Mouse (Mus musculus) liver, embryonic 16.5 days (tissue): ENCODE measurements at regions not wholly inside any gene's neighbourhood (a gene's known extent, or its start where the extent isn't known, plus 50 kb on each side); places are given as distances from the start of the nearest gene placed in this dataset.

ENCODE experiments used
- ATAC-seq: fragments of 200-750 bp; cut with Nextera tagmentation; 2 replicates; pipeline ENCODE4 v1.8.0; 2017; ENCODE audit warnings: low read depth, mild to moderate bottlenecking, moderate number of reproducible peaks, moderate library complexity
- H3K27ac ChIP-seq: fragments of 300-500 bp; sonication (generic); 2 replicates; pipeline ENCODE4 v1.5.1; 2014; ENCODE audit warnings: mild to moderate bottlenecking, low read length
- H3K27me3 ChIP-seq: fragments of 300-500 bp; sonication (generic); 2 replicates; pipeline ENCODE4 v1.6.1; 2014; ENCODE audit warnings: low read depth, low read length, mixed read lengths; ENCODE audit not compliant: control insufficient read depth, insufficient read depth
- H3K36me3 ChIP-seq: fragments of 300-500 bp; sonication (generic); 2 replicates; pipeline ENCODE4 v1.6.1; 2014; ENCODE audit warnings: mild to moderate bottlenecking; ENCODE audit not compliant: control insufficient read depth, insufficient read depth
- H3K4me1 ChIP-seq: fragments of 300-500 bp; sonication (generic); 2 replicates; pipeline ENCODE4 v1.6.1; 2014; ENCODE audit warnings: low read depth, low read length, mixed read lengths; ENCODE audit not compliant: control insufficient read depth
- H3K4me2 ChIP-seq: fragments of 300-500 bp; sonication (generic); 2 replicates; pipeline ENCODE4 v1.6.1; 2014; ENCODE audit warnings: low read depth, low read length, mixed read lengths
- H3K4me3 ChIP-seq: fragments of 300-500 bp; sonication (generic); 2 replicates; pipeline ENCODE4 v1.5.1; 2014; ENCODE audit warnings: low read depth, mild to moderate bottlenecking, low read length
- H3K9ac ChIP-seq: fragments of 300-500 bp; sonication (generic); 2 replicates; pipeline ENCODE4 v1.6.1; 2014; ENCODE audit warnings: low read depth, low read length
- H3K9me3 ChIP-seq: fragments of 300-500 bp; sonication (generic); replicated peaks from 2 replicates; pipeline ENCODE4 v1.6.1; 2016; ENCODE audit warnings: low read length; ENCODE audit not compliant: control insufficient read depth
- WGBS: fragments of 180-500 bp; shearing (Covaris S2); extraction: QIAGEN DNeasy Blood & Tissue Kit; methylation state at CpG from one replicate; pipeline ENCODE4 v1.1.7; 2014; ENCODE audit not compliant: insufficient replicate concordance; 5-methylcytosine and 5-hydroxymethylcytosine counted together

GRCm38 (mm10) chr3:153792364-153792703 lies 51.7 kb upstream of the Asb17 start:
- peaks cover 44% of the 10 kb centered on the region for H3K4me1 ChIP-seq
- peak overlapping the region; percentile 49 for H3K4me2 ChIP-seq
- no peaks in the 10 kb centered on the region; the same call in 1 of the 2 replicates for H3K9me3 ChIP-seq
- H3K27me3 ChIP-seq: no peaks in the 10 kb centered on the region
- peak overlapping the region; percentile 66 for H3K9ac ChIP-seq
- H3K36me3 ChIP-seq: no peaks in the 10 kb centered on the region
- H3K27ac ChIP-seq: peak overlapping the region; percentile 92
- WGBS: 23% methylated on average over 5 of the region's 5 CpGs
- H3K4me3 ChIP-seq: no peak overlapping the region
- ATAC-seq: no peak
